In genomic region chr7:82121746-82122145, GRCm38 (mm10) we compare ENCODE assay signal across 8 mouse cellular contexts. TPM values are rescaled to one million over a fixed set of nuclear protein-coding genes. Genes with fewer than 3 reads are reported as not detected.
A peak's percentile ranks its signal among the peaks of the same experiment; 100 is the strongest.
DNase-seq lines count a peak whose midpoint lies in the region; TF ChIP-seq lines count a peak whose summit lies in the region.
"Had no signal": no experiment of that assay in that cellular context is flagged by ENCODE, and none has a peak within 500 bp of the region (broad histone marks: within the 10 kb centered on the region; RNA-seq: fewer than 3 reads in every experiment).

No protein-coding gene starts in this region.

- peak; percentile 93 for TF ChIP-seq CTCF in cerebellum, adult 2 months (IDR thresholded peaks at IDR 0.05; ENCODE audit: borderline replicate concordance, insufficient read depth, low read depth, low read length)

- no peak overlapping the region for H3K27ac ChIP-seq in cerebellum, adult 2 months (ENCODE audit: insufficient read depth, low read length)
- H3K27ac ChIP-seq: macrophage had no signal

- no peaks in the 10 kb centered on the region for H3K27me3 ChIP-seq in cerebellum, adult 2 months (ENCODE audit: control insufficient read depth, insufficient read depth, low read length)

- DNase-seq in CD8-positive naive resting alpha-beta T cell, adult 2 months (ENCODE audit: low read depth in 2 of 2, low spot score in 2 of 2), result peak; percentile 32 to 45
- peak; percentile 20 for DNase-seq in MN1 (ENCODE audit: low spot score)
- peak; percentile 45 to 65 for DNase-seq in cerebellum, adult 2 months
- peak; percentile 57 to 75 for DNase-seq in frontal cortex, postnatal 25 days (ENCODE audit: low spot score in 2 of 2)
- peak; percentile 47 to 84 for DNase-seq in layer of hippocampus, adult 18-20 months (ENCODE audit: low spot score in 2 of 2)
- peak; percentile 72 for DNase-seq in lung, postnatal 10 days
- peak; percentile 77 for DNase-seq in right cerebral cortex, postnatal 4 days

- 3% methylated on average over 1 of the region's 1 CpGs for WGBS in cerebellum, adult 2 months

- H3K4me1 ChIP-seq in cerebellum, adult 2 months (ENCODE audit: control insufficient read depth, insufficient read depth, low read length), result no peaks in the 10 kb centered on the region

- TF ChIP-seq POLR2A in cerebellum, adult 2 months (IDR thresholded peaks at IDR 0.05; ENCODE audit: borderline replicate concordance, insufficient read depth, low read length), result no peak

- H3K4me3 ChIP-seq in cerebellum, adult 2 months (replicated peaks; ENCODE audit: insufficient read depth, low read depth, low read length), result no peak overlapping the region

RNA-seq across cellular contexts. Expression of gene Sh3gl3, which starts 51.9 kb away (rescaled TPM):
- polyA plus RNA-seq in cerebellum, adult 2 months (2012; rRNA removed), result 24.1 and 28.4 TPM in 2 replicates
- total RNA-seq in layer of hippocampus, adult 18-20 months (2021), result 10 to 100 TPM; 45.5 to 48.8 TPM
- polyA plus RNA-seq: macrophage had no signal

Comparison
In these comparisons a context has a peak if more than half of its experiments do, and no peak if none do; other contexts are left out.
1. DNase-seq: peak in every context shown above with its lines; median percentile 77 in right cerebral cortex, postnatal 4 days; 72 in lung, postnatal 10 days; 66 in frontal cortex, postnatal 25 days; 66 in layer of hippocampus, adult 18-20 months; 55 in cerebellum, adult 2 months; 38 in CD8-positive naive resting alpha-beta T cell, adult 2 months; 20 in MN1.